Mouse (Mus musculus): ENCODE data around the gene Klf11. TPM values are rescaled to one million over a fixed set of nuclear protein-coding genes. Genes with fewer than 3 reads are reported as not detected.

Klf11 gene
- total and polyA plus RNA-seq, 3 experiments, result 7.2 to 9.2 (median 7.3) TPM

DNA sequence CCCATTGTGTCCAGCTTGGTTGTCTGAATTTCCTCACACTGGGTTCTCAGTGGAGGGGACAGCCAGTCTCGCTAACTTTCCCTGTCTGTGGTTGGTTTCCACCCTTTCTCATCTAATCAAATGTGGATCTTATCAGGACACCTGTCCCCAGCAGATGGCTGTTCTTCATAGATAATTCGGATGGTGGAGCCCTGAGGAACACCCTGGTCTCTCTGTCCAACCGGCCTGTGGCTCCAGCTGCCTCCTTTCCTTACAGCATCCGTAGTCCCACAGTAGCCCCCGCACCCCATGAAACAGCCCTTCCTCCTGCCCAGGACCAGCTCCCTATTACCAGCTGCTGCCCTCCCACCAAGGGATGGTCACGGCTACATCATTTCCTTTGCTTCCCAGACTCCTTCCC lies 5.2 kb upstream of the Klf11 start:
- TF ChIP-seq NELFE (IDR thresholded peaks at IDR 0.05; ENCODE audit: low read depth, low read length) (no peak), POLR2AphosphoS2 (IDR thresholded peaks at IDR 0.05; ENCODE audit: low read depth, low read length) (no peak), MAZ (IDR thresholded peaks at IDR 0.05; ENCODE audit: low read depth, low read length) (no peak), ZC3H11A (IDR thresholded peaks at IDR 0.05; ENCODE audit: low read depth, low read length) (no peak), PAX5 (IDR thresholded peaks at IDR 0.05; ENCODE audit: low read length) (no peak), MAFK (IDR thresholded peaks at IDR 0.05; ENCODE audit: insufficient replicate concordance, low read length) (no peak), UBTF (IDR thresholded peaks at IDR 0.05; ENCODE audit: low read depth, low read length) (no peak), MEF2A (IDR thresholded peaks at IDR 0.05; ENCODE audit: borderline replicate concordance, low read depth, low read length) (no peak), TBP (conservative IDR thresholded peaks at IDR 0.05; ENCODE audit: low read depth, low read length) (no peak), SIN3A (IDR thresholded peaks at IDR 0.05; ENCODE audit: low read length) (no peak), POLR2A (IDR thresholded peaks at IDR 0.05; ENCODE audit: low read depth, low read length) (no peak), JUN (IDR thresholded peaks at IDR 0.05; ENCODE audit: insufficient read depth, low read depth, low read length) (no peak)
- in situ Hi-C loops (cut with MboI; ENCODE audit: low pct_ligation_motif_present, low pct_unique_long_range_greater_than_20kb, low sequenced_read_pairs), result no loop called here
- H3K9ac ChIP-seq (ENCODE audit: insufficient read depth, low read depth), result no peak overlapping the region
- H3K9me3 ChIP-seq (replicated peaks; ENCODE audit: low read length), result no peaks in the 10 kb centered on the region
- no peak overlapping the region for H3K27ac ChIP-seq (ENCODE audit: insufficient read depth, low read depth)
- H3K36me3 ChIP-seq (replicated peaks in 1 of 2; ENCODE audit: control insufficient read depth in 1 of 2, insufficient read depth in 1 of 2, low read length in 1 of 2), result no peaks in the 10 kb centered on the region
- DNase-seq (ENCODE audit: extremely low read depth), result no peak
- H3K79me2 ChIP-seq (replicated peaks; ENCODE audit: control insufficient read depth, extremely low read depth, insufficient read depth, poor library complexity, severe bottlenecking), result no peaks in the 10 kb centered on the region
- peaks cover 15 to 41% of the 10 kb centered on the region in 2 experiments for H3K4me1 ChIP-seq (ENCODE audit: control insufficient read depth in 1 of 2, insufficient read depth in 2 of 2)
- H3K4me3 ChIP-seq (replicated peaks in 1 of 3; ENCODE audit: low read depth in 2 of 3, low read length in 2 of 3, poor library complexity in 1 of 3), result no peak overlapping the region
- H3K27me3 ChIP-seq (replicated peaks), result no peaks in the 10 kb centered on the region
- H3K4me2 ChIP-seq (ENCODE audit: insufficient read depth, low read depth, poor library complexity, severe bottlenecking), result no peak overlapping the region
- dilution Hi-C loops (cut with MboI; ENCODE audit: extremely low pct_ligation_motif_present, extremely low pct_unique_long_range_greater_than_20kb, low sequenced_read_pairs), result no loop called here

DNA sequence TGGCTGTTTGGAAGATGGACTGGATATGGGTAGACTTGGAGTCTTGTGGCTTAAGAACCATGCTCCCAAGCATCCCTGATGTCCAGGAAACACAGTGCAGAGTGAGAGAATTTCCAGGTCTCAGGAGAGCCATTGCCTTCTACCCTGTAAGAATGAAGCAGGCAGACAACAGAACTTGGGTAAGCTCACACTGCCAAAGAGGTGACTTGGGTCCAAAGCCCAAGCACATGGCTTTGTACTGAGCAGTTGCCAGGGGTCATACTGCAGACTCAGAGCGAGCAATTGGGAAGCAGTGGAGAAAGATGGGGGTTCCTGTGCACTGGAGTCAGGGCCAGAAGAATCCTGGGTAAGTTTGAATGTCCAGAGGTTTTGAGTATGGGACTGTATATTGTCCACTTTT lies 3.0 kb upstream of the Klf11 start:
- H3K27ac ChIP-seq (ENCODE audit: insufficient read depth, low read depth), result no peak overlapping the region

More for the DNA sequence above, 3.0 kb upstream of the Klf11 start:
- no peak overlapping the region for H3K4me2 ChIP-seq (ENCODE audit: insufficient read depth, low read depth, poor library complexity, severe bottlenecking)
- peaks cover 9% of the 10 kb centered on the region for H3K79me2 ChIP-seq (replicated peaks; ENCODE audit: control insufficient read depth, extremely low read depth, insufficient read depth, poor library complexity, severe bottlenecking)
- TF ChIP-seq ZNF384 (IDR thresholded peaks at IDR 0.05; ENCODE audit: low read depth, low read length), result no peak
- no peak for TF ChIP-seq CHD1 (IDR thresholded peaks at IDR 0.05; ENCODE audit: low read depth, low read length)
- no peak for TF ChIP-seq TCF12 (IDR thresholded peaks at IDR 0.05; ENCODE audit: low read depth, low read length)
- TF ChIP-seq ZKSCAN1 (IDR thresholded peaks at IDR 0.05; ENCODE audit: borderline replicate concordance, low read depth, low read length), result no peak
- no peak for TF ChIP-seq JUND (conservative IDR thresholded peaks at IDR 0.05; ENCODE audit: low read depth, low read length)
- no peak for TF ChIP-seq IRF4 (IDR thresholded peaks at IDR 0.05; ENCODE audit: low read depth, low read length)
- TF ChIP-seq ETS1 (conservative IDR thresholded peaks at IDR 0.05; ENCODE audit: low read depth, low read length), result no peak
- no peak for TF ChIP-seq KAT2A (IDR thresholded peaks at IDR 0.05; ENCODE audit: insufficient replicate concordance, low read length)
- no peak for TF ChIP-seq ZMIZ1 (IDR thresholded peaks at IDR 0.05; ENCODE audit: low read depth, low read length)
- no peak for TF ChIP-seq RCOR1 (conservative IDR thresholded peaks at IDR 0.05; ENCODE audit: low read depth, low read length)
- no peak for TF ChIP-seq CHD2 (IDR thresholded peaks at IDR 0.05; ENCODE audit: low read length)
- no peak for TF ChIP-seq POLR2A (IDR thresholded peaks at IDR 0.05; ENCODE audit: low read depth, low read length)
- no peak for TF ChIP-seq MYC (IDR thresholded peaks at IDR 0.05; ENCODE audit: low read depth, low read length)
- no peaks in the 10 kb centered on the region for H3K36me3 ChIP-seq (replicated peaks in 1 of 2; ENCODE audit: control insufficient read depth in 1 of 2, insufficient read depth in 1 of 2, low read length in 1 of 2)
- H3K9me3 ChIP-seq (replicated peaks; ENCODE audit: low read length), result no peaks in the 10 kb centered on the region
- no peak overlapping the region for H3K9ac ChIP-seq (ENCODE audit: insufficient read depth, low read depth)
- no peak for DNase-seq (ENCODE audit: extremely low read depth)
- peaks cover 19 to 41% of the 10 kb centered on the region in 2 experiments for H3K4me1 ChIP-seq (ENCODE audit: control insufficient read depth in 1 of 2, insufficient read depth in 2 of 2)
- no peaks in the 10 kb centered on the region for H3K27me3 ChIP-seq (replicated peaks)
- in situ Hi-C loops (cut with MboI; ENCODE audit: low pct_ligation_motif_present, low pct_unique_long_range_greater_than_20kb, low sequenced_read_pairs) (no loop called here), dilution Hi-C loops (cut with MboI; ENCODE audit: extremely low pct_ligation_motif_present, extremely low pct_unique_long_range_greater_than_20kb, low sequenced_read_pairs) (no loop called here)
- no peak overlapping the region for H3K4me3 ChIP-seq (replicated peaks in 1 of 3; ENCODE audit: low read depth in 2 of 3, low read length in 2 of 3, poor library complexity in 1 of 3)
